Mouse (Mus musculus) adrenal gland (tissue): ENCODE data around the gene Sv2b.
"Not testable (repeated sequence)": the region's sequence is repeated elsewhere in the genome, so short reads cannot be mapped to it uniquely, and the experiment has no call there.

Experiments used
- intact Hi-C: fragments of 180-260 bp; cut with DNase I; formaldehyde crosslinking; loops from one replicate; pipeline ENCODE4 v1.15.1; 2025

Sv2b gene

GRCm38 (mm10) chr7:75220296-75220695 is 88.8 kb downstream of the Sv2b start:
- intact Hi-C loops, result no loop called here

- intact Hi-C loops, result no loop called here
These were observed 92.9 kb downstream of the Sv2b start for GRCm38 (mm10) chr7:75216180-75216579.

- intact Hi-C loops, result no loop called here
These were observed 99.8 kb downstream of the Sv2b start for GRCm38 (mm10) chr7:75209221-75209641.

GRCm38 (mm10) chr7:75207965-75208644 is 101.0 kb downstream of the Sv2b start:
- intact Hi-C loops, result no loop called here

- intact Hi-C loops, result no loop called here
These were observed 102.4 kb downstream of the Sv2b start for GRCm38 (mm10) chr7:75206671-75207070.

GRCm38 (mm10) chr7:75205386-75205785 is 103.7 kb downstream of the Sv2b start:
- intact Hi-C loops, result no loop called here

GRCm38 (mm10) chr7:75194919-75195230 is 114.2 kb downstream of the Sv2b start:
- intact Hi-C loops, result not testable (repeated sequence)

GRCm38 (mm10) chr7:75194158-75194918 is 114.7 kb downstream of the Sv2b start:
- intact Hi-C loops, result no loop called here

- intact Hi-C loops, result no loop called here
These were observed 118.9 kb downstream of the Sv2b start for GRCm38 (mm10) chr7:75190192-75190591.

GRCm38 (mm10) chr7:75175042-75175441 is 134.0 kb downstream of the Sv2b start:
- intact Hi-C loops, result no loop called here

GRCm38 (mm10) chr7:75167481-75167880 is 141.6 kb downstream of the Sv2b start:
- intact Hi-C loops, result no loop called here

GRCm38 (mm10) chr7:75147174-75147573 is 161.9 kb downstream of the Sv2b start:
- intact Hi-C loops, result no loop called here

GRCm38 (mm10) chr7:75142800-75143199 is 166.3 kb downstream of the Sv2b start:
- intact Hi-C loops, result no loop called here

- intact Hi-C loops, result no loop called here
These were observed 167.0 kb downstream of the Sv2b start for GRCm38 (mm10) chr7:75141919-75142700.

GRCm38 (mm10) chr7:75139306-75139705 is 169.8 kb downstream of the Sv2b start:
- intact Hi-C loops, result no loop called here

GRCm38 (mm10) chr7:75134710-75135617 is 174.1 kb downstream of the Sv2b start:
- intact Hi-C loops, result loop anchor here (1.0 kb wide), 1 partner anchor 231 kb away; no protein-coding TSS in a partner anchor

- intact Hi-C loops, result no loop called here
These were observed 181.0 kb downstream of the Sv2b start for GRCm38 (mm10) chr7:75128036-75128435.

GRCm38 (mm10) chr7:75124067-75124466 is 185.0 kb downstream of the Sv2b start:
- intact Hi-C loops, result no loop called here

GRCm38 (mm10) chr7:75118022-75118673 is 190.9 kb downstream of the Sv2b start:
- intact Hi-C loops, result no loop called here

- intact Hi-C loops, result loop anchor here (2.0 to 5.0 kb wide), 2 partner anchors 688 to 740 kb away; no protein-coding TSS in a partner anchor
These were observed 198.4 kb downstream of the Sv2b start for GRCm38 (mm10) chr7:75110689-75111088.
